Mouse (Mus musculus) C2C12 (cell line): ENCODE measurements around the gene Shmt1.

Source experiments
- CEBPB ChIP-seq: IDR thresholded peaks from one replicate; pipeline ENCODE4 v1.6.1; 2011; ENCODE audit warnings: low read depth, mild to moderate bottlenecking, control low read depth, moderate library complexity
- CTCF ChIP-seq: IDR thresholded peaks from one replicate; pipeline ENCODE4 v1.5.1; 2011; ENCODE audit not compliant: control insufficient read depth, insufficient read depth, insufficient read length
- MAX ChIP-seq: IDR thresholded peaks from one replicate; pipeline ENCODE4 v1.6.1; 2011; ENCODE audit warnings: mild to moderate bottlenecking, control low read depth
- MYOD1 ChIP-seq: IDR thresholded peaks from one replicate; pipeline ENCODE4 v1.6.1; 2011; ENCODE audit warnings: low read depth; ENCODE audit not compliant: control insufficient read depth, insufficient read length
- MYOG ChIP-seq: IDR thresholded peaks from one replicate; pipeline ENCODE4 v1.6.1; 2011; ENCODE audit not compliant: control insufficient read depth, insufficient read length; ENCODE audit errors: extremely low read depth
- USF1 ChIP-seq: IDR thresholded peaks from one replicate; pipeline ENCODE4 v1.6.1; 2011; ENCODE audit warnings: low read depth, mild to moderate bottlenecking, control low read depth, moderate library complexity

GRCm38 (mm10) chr11:60761681-60762080 lies 49.8 kb downstream of the Shmt1 start:
- no peak for TF ChIP-seq CTCF
- TF ChIP-seq USF1 = no peak
- no peak for TF ChIP-seq CEBPB
- no peak for TF ChIP-seq MAX
- no peak for TF ChIP-seq MYOG
- TF ChIP-seq MYOD1 = no peak
